Mouse (Mus musculus): ENCODE measurements around the gene Rara. TPM values are rescaled to one million over a fixed set of nuclear protein-coding genes. Genes with fewer than 3 reads are reported as not detected.

The Rara gene
- polyA plus RNA-seq, 1 experiment, result 31.9 TPM

DNA sequence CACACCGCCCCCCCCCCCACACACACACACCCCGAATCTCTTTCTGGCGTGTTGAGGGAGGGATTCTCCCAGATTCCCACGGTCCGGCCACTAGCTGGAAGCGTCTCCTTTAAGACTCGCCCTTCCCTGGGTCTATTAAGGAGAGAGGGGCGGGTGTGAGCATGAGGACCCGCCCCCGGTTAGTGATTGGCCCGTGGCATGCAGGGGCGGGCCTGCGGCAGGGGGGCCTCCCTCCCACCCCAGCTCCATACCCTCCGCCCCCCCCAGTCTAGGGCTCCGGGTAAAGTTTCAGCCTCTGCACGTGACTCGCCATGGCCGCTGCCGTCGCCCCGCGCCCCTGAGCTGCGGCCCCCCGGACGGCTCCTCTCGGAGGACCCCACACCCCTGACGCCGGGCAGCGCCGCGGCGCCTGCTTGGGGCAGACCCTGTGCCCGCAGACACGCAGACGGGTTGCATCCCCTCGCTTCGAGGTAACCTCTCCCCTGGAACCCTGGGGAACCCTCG is 9.8 kb downstream of the Rara start:
- Histone ChIP-seq H3K27me3 (ENCODE audit: control insufficient read depth, insufficient read depth, insufficient read length) (no peaks in the 10 kb centered on the region), H3K79me2 (ENCODE audit: control insufficient read depth, insufficient read depth) (peaks cover 67% of the 10 kb centered on the region), H3K79me3 (ENCODE audit: low read depth) (peaks cover 40% of the 10 kb centered on the region), H3K36me3 (ENCODE audit: control insufficient read depth, insufficient read depth) (no peaks in the 10 kb centered on the region), H3ac (ENCODE audit: control insufficient read depth, insufficient read length, low read depth) (peak overlapping the region; percentile 90), H3K4me3 (ENCODE audit: insufficient read depth, poor library complexity, severe bottlenecking) (peak overlapping the region; percentile 77)
- TF ChIP-seq USF1 (IDR thresholded peaks at IDR 0.05; ENCODE audit: low read depth) (peak; percentile 79), MAX (IDR thresholded peaks at IDR 0.05) (peak; percentile 51), FOSL1 (IDR thresholded peaks at IDR 0.05; ENCODE audit: insufficient read depth, low read length, poor library complexity, severe bottlenecking) (no peak)

GRCm38 (mm10) chr11:98937914-98938694 is 10.5 kb downstream of the Rara start:
- TF ChIP-seq USF1 (IDR thresholded peaks at IDR 0.05; ENCODE audit: low read depth), result no peak
- TF ChIP-seq MAX (IDR thresholded peaks at IDR 0.05), result no peak
- no peak for TF ChIP-seq MYOG (IDR thresholded peaks at IDR 0.05; ENCODE audit: control insufficient read depth, extremely low read depth, insufficient read length)
- TF ChIP-seq CEBPB (IDR thresholded peaks at IDR 0.05; ENCODE audit: low read depth), result no peak
- no peak for TF ChIP-seq FOSL1 (IDR thresholded peaks at IDR 0.05; ENCODE audit: insufficient read depth, low read length, poor library complexity, severe bottlenecking)
- TF ChIP-seq MYOD1 (IDR thresholded peaks at IDR 0.05; ENCODE audit: control insufficient read depth, insufficient read length, low read depth), result no peak
- no peak for TF ChIP-seq CTCF (IDR thresholded peaks at IDR 0.05; ENCODE audit: control insufficient read depth, insufficient read depth, insufficient read length)
- Histone ChIP-seq H3K36me3 (ENCODE audit: control insufficient read depth, insufficient read depth) (no peaks in the 10 kb centered on the region), H3K79me2 (ENCODE audit: control insufficient read depth, insufficient read depth) (peaks cover 72% of the 10 kb centered on the region), H3K27me3 (ENCODE audit: control insufficient read depth, insufficient read depth, insufficient read length) (no peaks in the 10 kb centered on the region), H3ac (ENCODE audit: control insufficient read depth, insufficient read length, low read depth) (peak overlapping the region; percentile 90), H3K79me3 (ENCODE audit: low read depth) (peaks cover 40% of the 10 kb centered on the region), H3K4me3 (ENCODE audit: insufficient read depth, poor library complexity, severe bottlenecking) (peak overlapping the region; percentile 77)

GRCm38 (mm10) chr11:98938701-98939083 is 11.1 kb downstream of the Rara start:
- H3K4me3 ChIP-seq (ENCODE audit: insufficient read depth, poor library complexity, severe bottlenecking), result peak overlapping the region; percentile 77
- peaks cover 45% of the 10 kb centered on the region for H3K79me3 ChIP-seq (ENCODE audit: low read depth)
- H3K36me3 ChIP-seq (ENCODE audit: control insufficient read depth, insufficient read depth), result no peaks in the 10 kb centered on the region
- peak overlapping the region; percentile 75 for H3ac ChIP-seq (ENCODE audit: control insufficient read depth, insufficient read length, low read depth)
- peaks cover 77% of the 10 kb centered on the region for H3K79me2 ChIP-seq (ENCODE audit: control insufficient read depth, insufficient read depth)
- H3K27me3 ChIP-seq (ENCODE audit: control insufficient read depth, insufficient read depth, insufficient read length), result no peaks in the 10 kb centered on the region
- TF ChIP-seq CTCF (IDR thresholded peaks at IDR 0.05; ENCODE audit: control insufficient read depth, insufficient read depth, insufficient read length), result no peak
- no peak for TF ChIP-seq FOSL1 (IDR thresholded peaks at IDR 0.05; ENCODE audit: insufficient read depth, low read length, poor library complexity, severe bottlenecking)
- TF ChIP-seq MAX (IDR thresholded peaks at IDR 0.05), result no peak
- no peak for TF ChIP-seq MYOD1 (IDR thresholded peaks at IDR 0.05; ENCODE audit: control insufficient read depth, insufficient read length, low read depth)
- TF ChIP-seq MYOG (IDR thresholded peaks at IDR 0.05; ENCODE audit: control insufficient read depth, extremely low read depth, insufficient read length), result no peak
- TF ChIP-seq USF1 (IDR thresholded peaks at IDR 0.05; ENCODE audit: low read depth), result no peak

DNA sequence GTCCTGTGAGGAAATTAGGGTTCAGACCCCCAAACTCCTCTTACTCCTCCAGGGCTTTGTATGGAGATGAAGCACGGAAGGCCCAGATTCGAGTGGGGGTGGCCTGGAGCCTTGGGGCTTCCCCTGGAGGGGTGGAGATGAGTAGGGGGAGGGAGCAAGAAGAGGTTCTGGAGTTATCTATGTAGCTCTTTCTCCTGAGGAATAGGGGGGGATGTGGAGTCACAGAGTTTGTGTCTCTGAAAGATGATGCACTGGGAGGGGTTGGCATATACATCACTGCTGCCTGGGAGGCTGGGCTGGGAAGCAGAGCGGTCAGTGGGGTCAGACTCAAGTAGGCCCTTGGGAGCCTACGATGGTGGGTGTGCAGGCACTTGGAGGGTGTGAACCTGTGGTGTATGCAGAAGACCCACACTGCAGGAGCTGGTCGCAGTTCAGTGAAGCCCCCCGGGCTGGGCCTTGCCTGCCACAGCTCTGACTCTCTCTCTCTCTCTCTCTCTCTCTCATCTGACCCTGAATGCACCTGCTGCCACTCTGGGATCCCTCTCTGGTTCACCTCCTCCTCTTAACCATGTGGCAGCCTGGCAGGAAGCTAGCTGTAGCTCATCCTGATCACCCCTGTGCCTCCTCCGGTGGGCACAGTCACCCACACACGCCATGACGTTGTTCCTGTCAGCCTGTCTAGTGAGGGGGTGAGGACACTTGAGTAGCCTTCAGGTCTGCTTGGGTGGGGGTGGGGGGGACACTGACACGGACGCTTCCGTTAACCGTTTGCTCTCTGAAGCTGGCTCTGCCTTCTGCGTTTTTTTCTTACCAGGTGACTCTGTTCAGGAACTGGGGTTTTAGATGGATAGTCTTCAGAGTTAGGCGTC is 11.7 kb downstream of the Rara start:
- Histone ChIP-seq H3K79me3 (ENCODE audit: low read depth) (peaks cover 51% of the 10 kb centered on the region), H3K4me3 (ENCODE audit: insufficient read depth, poor library complexity, severe bottlenecking) (peak overlapping the region; percentile 77)
- TF ChIP-seq CTCF (IDR thresholded peaks at IDR 0.05; ENCODE audit: control insufficient read depth, insufficient read depth, insufficient read length) (no peak), FOSL1 (IDR thresholded peaks at IDR 0.05; ENCODE audit: insufficient read depth, low read length, poor library complexity, severe bottlenecking) (no peak), MYOG (IDR thresholded peaks at IDR 0.05; ENCODE audit: control insufficient read depth, extremely low read depth, insufficient read length) (no peak), USF1 (IDR thresholded peaks at IDR 0.05; ENCODE audit: low read depth) (no peak), CEBPB (IDR thresholded peaks at IDR 0.05; ENCODE audit: low read depth) (no peak), MAX (IDR thresholded peaks at IDR 0.05) (no peak), MYOD1 (IDR thresholded peaks at IDR 0.05; ENCODE audit: control insufficient read depth, insufficient read length, low read depth) (no peak)

GRCm38 (mm10) chr11:98939953-98940641 is 12.5 kb downstream of the Rara start:
- Histone ChIP-seq H3K4me3 (ENCODE audit: insufficient read depth, poor library complexity, severe bottlenecking) (peak overlapping the region; percentile 77), H3K79me2 (ENCODE audit: control insufficient read depth, insufficient read depth) (peaks cover 78% of the 10 kb centered on the region), H3K27me3 (ENCODE audit: control insufficient read depth, insufficient read depth, insufficient read length) (no peaks in the 10 kb centered on the region), H3K79me3 (ENCODE audit: low read depth) (peaks cover 59% of the 10 kb centered on the region), H3K36me3 (ENCODE audit: control insufficient read depth, insufficient read depth) (no peaks in the 10 kb centered on the region), H3ac (ENCODE audit: control insufficient read depth, insufficient read length, low read depth) (peak overlapping the region; percentile 44)
- no peak for TF ChIP-seq CEBPB (IDR thresholded peaks at IDR 0.05; ENCODE audit: low read depth)
- TF ChIP-seq CTCF (IDR thresholded peaks at IDR 0.05; ENCODE audit: control insufficient read depth, insufficient read depth, insufficient read length), result no peak
- no peak for TF ChIP-seq USF1 (IDR thresholded peaks at IDR 0.05; ENCODE audit: low read depth)
- TF ChIP-seq MYOG (IDR thresholded peaks at IDR 0.05; ENCODE audit: control insufficient read depth, extremely low read depth, insufficient read length), result no peak
- no peak for TF ChIP-seq MAX (IDR thresholded peaks at IDR 0.05)
- TF ChIP-seq MYOD1 (IDR thresholded peaks at IDR 0.05; ENCODE audit: control insufficient read depth, insufficient read length, low read depth), result no peak
- TF ChIP-seq FOSL1 (IDR thresholded peaks at IDR 0.05; ENCODE audit: insufficient read depth, low read length, poor library complexity, severe bottlenecking), result no peak

More for the DNA sequence above, 11.7 kb downstream of the Rara start:
- no peaks in the 10 kb centered on the region for H3K27me3 ChIP-seq (ENCODE audit: control insufficient read depth, insufficient read depth, insufficient read length)
- no peaks in the 10 kb centered on the region for H3K36me3 ChIP-seq (ENCODE audit: control insufficient read depth, insufficient read depth)
- H3ac ChIP-seq (ENCODE audit: control insufficient read depth, insufficient read length, low read depth), result peak overlapping the region; percentile 56
- peaks cover 78% of the 10 kb centered on the region for H3K79me2 ChIP-seq (ENCODE audit: control insufficient read depth, insufficient read depth)

All from C2C12 (cell line).